Mouse (Mus musculus) hindbrain, embryonic 14.5 days (tissue): ENCODE measurements around the gene Snx13. TPM values are rescaled to one million over a fixed set of nuclear protein-coding genes. Genes with fewer than 3 reads are reported as not detected.

Experiments
- ATAC-seq: fragments of 200-750 bp; cut with Nextera tagmentation; 2 replicates; pipeline ENCODE4 v1.8.0; 2017; ENCODE audit warnings: moderate number of reproducible peaks, mild to moderate bottlenecking, moderate TSS enrichment, moderate library complexity; ENCODE audit not compliant: low FRiP score
- DNase-seq: peaks from one replicate; pipeline ENCODE4 v3.0.0-alpha.2; 2015; ENCODE audit warnings: low spot score
- H3K27ac ChIP-seq: fragments of 300-500 bp; sonication (generic); 2 replicates; pipeline ENCODE4 v1.5.1; 2014; ENCODE audit warnings: mild to moderate bottlenecking, moderate library complexity
- H3K27me3 ChIP-seq: fragments of 300-500 bp; sonication (generic); 2 replicates; pipeline ENCODE4 v1.6.1; 2014; ENCODE audit warnings: mild to moderate bottlenecking, low read length, mixed read lengths; ENCODE audit not compliant: control insufficient read depth, insufficient read depth
- H3K36me3 ChIP-seq: fragments of 300-500 bp; sonication (generic); replicated peaks from 2 replicates; pipeline ENCODE4 v1.6.1; 2014; ENCODE audit not compliant: control insufficient read depth, insufficient read depth
- H3K4me1 ChIP-seq: fragments of 300-500 bp; sonication (generic); replicated peaks from 2 replicates; pipeline ENCODE4 v1.6.1; 2014; ENCODE audit warnings: antibody characterized with exemption, low read length, mixed read lengths; ENCODE audit not compliant: control insufficient read depth, insufficient read depth
- H3K4me2 ChIP-seq: fragments of 300-500 bp; sonication (generic); replicated peaks from 2 replicates; pipeline ENCODE4 v1.6.1; 2014; ENCODE audit warnings: mild to moderate bottlenecking, moderate library complexity
- H3K4me3 ChIP-seq: fragments of 300-500 bp; sonication (generic); replicated peaks from 2 replicates; pipeline ENCODE4 v1.5.1; 2014; ENCODE audit warnings: mild to moderate bottlenecking, low read length
- H3K9ac ChIP-seq: fragments of 300-500 bp; sonication (generic); 2 replicates; pipeline ENCODE4 v1.6.1; 2014
- H3K9me3 ChIP-seq: fragments of 300-500 bp; sonication (generic); 2 replicates; pipeline ENCODE4 v1.6.1; 2016; ENCODE audit warnings: low read length; ENCODE audit not compliant: control insufficient read depth
- WGBS: fragments of 180-500 bp; shearing (Covaris S2); extraction: QIAGEN DNeasy Blood & Tissue Kit; methylation state at CpG from one replicate; pipeline ENCODE4 v1.1.7; 2014; 5-methylcytosine and 5-hydroxymethylcytosine counted together
- polyA plus RNA-seq: library from polyadenylated mRNA; unstranded; fragments of >200 nt; fragmentation: Nextera tagmentation; extraction: Ambion mirVana; gene quantifications from 2 replicates; pipeline ENCODE4 v1.2.1, GENCODE M21; 2014

Gene Snx13
- polyA plus RNA-seq, 1 experiment from 2014 or later, result 32.8 TPM

GRCm38 (mm10) chr12:35041964-35042363 lies 5.0 kb upstream of the Snx13 start:
- Histone ChIP-seq H3K4me2 (no peak overlapping the region), H3K27ac (no peak overlapping the region), H3K4me3 (no peak overlapping the region), H3K36me3 (no peaks in the 10 kb centered on the region), H3K27me3 (no peaks in the 10 kb centered on the region), H3K9me3 (no peaks in the 10 kb centered on the region), H3K9ac (no peak overlapping the region), H3K4me1 (no peaks in the 10 kb centered on the region)
- no peak for ATAC-seq
- DNase-seq, result no peak
- 76% methylated on average over 8 of the region's 8 CpGs for WGBS

- Histone ChIP-seq H3K36me3 (no peaks in the 10 kb centered on the region), H3K4me2 (peak overlapping the region; percentile 63), H3K9ac (peak overlapping the region; percentile 97), H3K27me3 (no peaks in the 10 kb centered on the region), H3K4me3 (peak overlapping the region; percentile 94), H3K4me1 (peaks cover 19% of the 10 kb centered on the region), H3K9me3 (no peaks in the 10 kb centered on the region), H3K27ac (peak overlapping the region; percentile 97)
- WGBS, result under 1% methylated on average over 36 of the region's 36 CpGs
- DNase-seq, result peak; percentile 37
- ATAC-seq, result peak; percentile 76
These were observed 532 bp upstream of the Snx13 start for GRCm38 (mm10) chr12:35046310-35046998.

GRCm38 (mm10) chr12:35047320-35048225 lies 587 bp downstream of the Snx13 start:
- H3K4me3 ChIP-seq, result peak overlapping the region; percentile 94
- H3K9ac ChIP-seq, result peak overlapping the region; percentile 97
- peak overlapping the region; percentile 97 for H3K27ac ChIP-seq
- peaks cover 22% of the 10 kb centered on the region for H3K4me1 ChIP-seq
- peak; percentile 39 for DNase-seq
- H3K4me2 ChIP-seq, result peak overlapping the region; percentile 63
- under 1% methylated on average over 51 of the region's 65 CpGs for WGBS
- no peaks in the 10 kb centered on the region for H3K27me3 ChIP-seq
- ATAC-seq, result peak; percentile 86
- no peaks in the 10 kb centered on the region for H3K36me3 ChIP-seq
- H3K9me3 ChIP-seq, result no peaks in the 10 kb centered on the region

GRCm38 (mm10) chr12:35048891-35049290 lies 1.9 kb downstream of the Snx13 start:
- H3K4me3 ChIP-seq, result no peak overlapping the region
- H3K9ac ChIP-seq, result no peak overlapping the region
- no peak overlapping the region for H3K27ac ChIP-seq
- no peaks in the 10 kb centered on the region for H3K9me3 ChIP-seq
- no peaks in the 10 kb centered on the region for H3K36me3 ChIP-seq
- ATAC-seq (no peak), DNase-seq (no peak)
- no peak overlapping the region for H3K4me2 ChIP-seq
- H3K4me1 ChIP-seq, result peaks cover 24% of the 10 kb centered on the region
- H3K27me3 ChIP-seq, result no peaks in the 10 kb centered on the region
- 93% methylated on average over 3 of the region's 3 CpGs for WGBS

GRCm38 (mm10) chr12:35050501-35050900 lies 3.5 kb downstream of the Snx13 start:
- no peaks in the 10 kb centered on the region for H3K9me3 ChIP-seq
- WGBS, result 77% methylated on average over 3 of the region's 3 CpGs

GRCm38 (mm10) chr12:35050964-35051758 lies 4.2 kb downstream of the Snx13 start:
- Histone ChIP-seq H3K9me3 (no peaks in the 10 kb centered on the region), H3K4me2 (no peak overlapping the region), H3K4me3 (no peak overlapping the region), H3K27me3 (no peaks in the 10 kb centered on the region), H3K4me1 (peaks cover 24% of the 10 kb centered on the region), H3K27ac (no peak overlapping the region), H3K36me3 (no peaks in the 10 kb centered on the region), H3K9ac (no peak overlapping the region)
- DNase-seq, result no peak
- ATAC-seq, result no peak
- 68% methylated on average over 7 of the region's 7 CpGs for WGBS

More at GRCm38 (mm10) chr12:35050501-35050900, 3.5 kb downstream of the Snx13 start:
- Histone ChIP-seq H3K27ac (no peak overlapping the region), H3K4me2 (no peak overlapping the region), H3K27me3 (no peaks in the 10 kb centered on the region), H3K4me1 (peaks cover 24% of the 10 kb centered on the region), H3K4me3 (no peak overlapping the region), H3K9ac (no peak overlapping the region), H3K36me3 (no peaks in the 10 kb centered on the region)
- no peak for DNase-seq
- no peak for ATAC-seq

GRCm38 (mm10) chr12:35054420-35054819 lies 7.4 kb downstream of the Snx13 start:
- ATAC-seq (no peak), DNase-seq (no peak)
- Histone ChIP-seq H3K27me3 (no peaks in the 10 kb centered on the region), H3K36me3 (no peaks in the 10 kb centered on the region), H3K4me1 (0 out of 2 replicates have a peak, but pooled peaks cover 14% of the 10 kb centered on the region), H3K27ac (no peak overlapping the region), H3K4me3 (no peak overlapping the region), H3K4me2 (no peak overlapping the region), H3K9me3 (0 out of 2 replicates have a peak, but pooled peaks cover 4% of the 10 kb centered on the region), H3K9ac (no peak overlapping the region)
- WGBS, result 93% methylated on average over 6 of the region's 6 CpGs

GRCm38 (mm10) chr12:35055114-35056095 lies 8.4 kb downstream of the Snx13 start:
- WGBS, result 91% methylated on average over 7 of the region's 7 CpGs
- H3K9ac ChIP-seq, result no peak overlapping the region
- no peaks in the 10 kb centered on the region for H3K36me3 ChIP-seq
- H3K27me3 ChIP-seq, result no peaks in the 10 kb centered on the region
- H3K9me3 ChIP-seq, result 0 out of 2 replicates have a peak, but pooled peaks cover 4% of the 10 kb centered on the region
- H3K4me3 ChIP-seq, result no peak overlapping the region
- H3K4me1 ChIP-seq, result 0 out of 2 replicates have a peak, but pooled peaks cover 11% of the 10 kb centered on the region
- no peak overlapping the region for H3K4me2 ChIP-seq
- no peak overlapping the region for H3K27ac ChIP-seq
- DNase-seq (no peak), ATAC-seq (no peak)
